Mouse (Mus musculus) intestine, embryonic 15.5 days (tissue): Measurements from ENCODE around the gene Dhcr24. TPM values are rescaled to one million over a fixed set of nuclear protein-coding genes. Genes with fewer than 3 reads are reported as not detected.

ENCODE experiments used
- ATAC-seq: fragments of 200-750 bp; cut with Nextera tagmentation; 2 replicates; pipeline ENCODE4 v1.8.0; 2017; ENCODE audit warnings: moderate TSS enrichment, moderate library complexity
- H3K27ac ChIP-seq: fragments of 300-500 bp; sonication (generic); 2 replicates; pipeline ENCODE4 v1.5.1; 2015; ENCODE audit warnings: mild to moderate bottlenecking, inconsistent platforms
- H3K27me3 ChIP-seq: fragments of 300-500 bp; sonication (generic); replicated peaks from 2 replicates; pipeline ENCODE4 v1.6.1; 2015; ENCODE audit warnings: inconsistent platforms
- H3K36me3 ChIP-seq: fragments of 300-500 bp; sonication (generic); 2 replicates; pipeline ENCODE4 v1.6.1; 2015; ENCODE audit warnings: inconsistent platforms
- H3K4me1 ChIP-seq: fragments of 300-500 bp; sonication (generic); replicated peaks from 2 replicates; pipeline ENCODE4 v1.6.1; 2015; ENCODE audit warnings: inconsistent platforms
- H3K4me2 ChIP-seq: fragments of 300-500 bp; sonication (generic); replicated peaks from 2 replicates; pipeline ENCODE4 v1.6.1; 2015; ENCODE audit warnings: mild to moderate bottlenecking, inconsistent platforms
- H3K4me3 ChIP-seq: fragments of 300-500 bp; sonication (generic); replicated peaks from 2 replicates; pipeline ENCODE4 v1.5.1; 2015; ENCODE audit warnings: inconsistent platforms
- H3K9ac ChIP-seq: fragments of 300-500 bp; sonication (generic); 2 replicates; pipeline ENCODE4 v1.6.1; 2015; ENCODE audit warnings: inconsistent platforms
- H3K9me3 ChIP-seq: fragments of 300-500 bp; sonication (generic); 2 replicates; pipeline ENCODE4 v1.6.1; 2016; ENCODE audit warnings: inconsistent platforms
- WGBS: fragments of 180-500 bp; shearing (Covaris S2); methylation state at CpG from one replicate; pipeline ENCODE4 v1.1.7; 2015; 5-methylcytosine and 5-hydroxymethylcytosine counted together
- polyA plus RNA-seq: library from polyadenylated mRNA; unstranded; fragments of >200 nt; fragmentation: Nextera tagmentation; extraction: Ambion mirVana; gene quantifications from 2 replicates; pipeline ENCODE4 v1.2.1, GENCODE M21; 2015

The Dhcr24 gene
- polyA plus RNA-seq, 1 experiment from 2014 or later: 8.0 TPM

DNA sequence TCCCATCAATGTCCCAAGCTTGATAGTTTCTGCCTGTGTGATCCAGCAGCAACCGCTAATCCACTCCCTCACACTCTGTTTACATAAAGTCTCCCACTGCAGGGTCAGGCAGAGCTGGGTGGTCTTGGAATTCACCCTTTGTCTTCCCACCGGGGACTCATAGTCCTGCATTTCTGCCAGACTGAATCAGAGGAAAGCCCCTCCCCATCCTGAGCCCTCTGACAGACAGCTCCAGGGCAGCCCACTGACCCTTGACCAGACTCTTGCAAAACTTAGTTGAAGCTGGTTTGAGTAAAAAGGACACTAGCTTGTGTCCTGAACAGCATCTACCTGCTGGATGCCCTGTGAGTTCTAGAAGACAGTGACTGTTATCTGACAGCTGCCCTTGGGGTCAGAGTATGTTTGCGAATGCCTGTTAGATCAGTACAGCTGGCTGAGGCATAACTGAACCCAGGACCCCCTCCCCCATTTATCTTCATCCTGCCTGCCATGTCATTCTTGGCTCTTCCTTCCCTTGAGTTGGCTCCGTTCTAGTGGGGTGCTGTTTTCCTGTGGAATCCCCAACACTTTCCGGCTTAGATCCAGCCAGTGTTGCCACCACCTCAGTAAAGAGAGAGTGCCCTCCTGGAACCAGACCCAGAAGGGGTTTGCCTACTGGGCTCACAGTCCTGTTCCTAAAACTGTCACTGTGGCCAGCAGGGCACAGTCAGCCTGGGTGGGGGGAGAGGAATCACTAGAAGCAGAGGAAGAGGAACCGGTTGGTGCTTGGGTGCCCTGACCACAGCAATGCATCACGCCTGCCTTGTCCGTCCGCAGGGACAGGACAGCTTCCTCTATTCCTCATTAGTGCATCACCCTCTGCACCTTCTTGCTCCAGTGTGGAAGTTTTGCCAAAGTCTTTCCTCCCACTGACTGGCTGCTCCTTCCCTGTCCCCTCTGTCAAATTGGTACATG, 2.3 kb downstream of the Dhcr24 start:
- Histone ChIP-seq H3K9me3 (no peaks in the 10 kb centered on the region), H3K4me1 (peaks cover 31% of the 10 kb centered on the region), H3K36me3 (peaks cover 12% of the 10 kb centered on the region; the same call in 1 of the 2 replicates), H3K4me3 (peak overlapping the region; percentile 92), H3K4me2 (peak overlapping the region; percentile 93), H3K27ac (no peak overlapping the region), H3K27me3 (no peaks in the 10 kb centered on the region), H3K9ac (peak overlapping the region; percentile 81; the same call in 1 of the 2 replicates)
- WGBS: 28% methylated on average over 9 of the region's 9 CpGs
- ATAC-seq: no peak

- no peak overlapping the region for H3K4me3 ChIP-seq
- peaks cover 12% of the 10 kb centered on the region; the same call in 1 of the 2 replicates for H3K36me3 ChIP-seq
- H3K27me3 ChIP-seq: no peaks in the 10 kb centered on the region
- no peak overlapping the region for H3K27ac ChIP-seq
- no peak for ATAC-seq
- no peaks in the 10 kb centered on the region for H3K9me3 ChIP-seq
- H3K4me2 ChIP-seq: peak overlapping the region; percentile 93
- H3K9ac ChIP-seq: no peak overlapping the region
- 81% methylated on average over 11 of the region's 11 CpGs for WGBS
- H3K4me1 ChIP-seq: peaks cover 31% of the 10 kb centered on the region
Measured at GRCm38 (mm10) chr4:106564161-106564560, 3.3 kb downstream of the Dhcr24 start.

DNA sequence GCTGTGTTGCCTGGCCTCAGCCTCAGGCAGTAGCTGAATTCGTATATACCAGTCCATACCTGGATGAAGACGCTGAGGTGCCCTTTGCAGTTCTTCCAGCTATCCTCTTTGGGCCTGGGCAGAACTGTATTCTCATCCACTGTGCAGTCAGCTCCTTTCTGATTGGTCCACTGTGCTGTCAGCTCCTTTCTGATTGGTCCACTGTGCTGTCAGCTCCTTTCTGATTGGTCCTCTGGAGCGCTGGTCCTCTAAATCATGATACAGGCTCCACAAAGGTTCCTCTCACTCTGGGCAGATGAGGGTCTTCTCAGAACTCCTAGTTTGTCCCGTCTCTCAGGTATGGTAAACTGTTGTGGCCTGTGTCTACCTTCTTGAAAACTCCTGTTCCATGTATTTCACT, 8.8 kb downstream of the Dhcr24 start:
- no peaks in the 10 kb centered on the region for H3K27me3 ChIP-seq
- no peaks in the 10 kb centered on the region for H3K9me3 ChIP-seq
- ATAC-seq: no peak
- 92% methylated on average over 4 of the region's 4 CpGs for WGBS
- H3K27ac ChIP-seq: no peak overlapping the region
- H3K4me1 ChIP-seq: no peaks in the 10 kb centered on the region; the same call in 1 of the 2 replicates
- no peak overlapping the region for H3K9ac ChIP-seq
- H3K36me3 ChIP-seq: peaks cover 34% of the 10 kb centered on the region
- no peak overlapping the region for H3K4me2 ChIP-seq
- H3K4me3 ChIP-seq: no peak overlapping the region

DNA sequence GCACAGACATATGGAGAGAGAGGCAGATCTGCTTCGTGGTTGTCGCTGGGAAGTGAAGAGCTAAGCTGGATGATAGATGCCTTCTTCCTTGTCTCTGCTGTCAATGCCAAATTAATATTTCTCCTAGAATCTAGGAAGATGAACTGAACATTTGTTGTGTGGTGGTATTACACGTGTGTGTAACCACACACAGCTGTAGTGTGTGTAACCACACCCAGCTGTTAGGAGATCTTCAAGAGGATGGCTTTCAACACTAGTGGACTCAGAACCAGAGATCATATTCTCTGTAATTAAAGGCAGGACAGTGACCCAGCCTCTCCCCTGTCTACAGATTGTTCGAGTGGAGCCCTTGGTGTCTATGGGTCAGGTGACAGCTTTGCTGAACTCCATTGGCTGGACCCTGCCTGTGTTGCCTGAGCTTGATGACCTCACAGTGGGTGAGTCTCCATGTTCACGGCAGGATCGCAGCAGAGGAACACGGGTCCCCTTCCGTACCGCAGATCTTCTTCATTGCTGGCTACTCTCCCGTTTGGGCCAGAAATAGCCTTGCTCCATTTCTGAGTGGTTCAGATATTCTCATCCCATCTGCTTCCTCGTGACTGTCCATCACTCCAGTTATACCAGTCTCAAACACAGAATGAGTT, 10.4 kb downstream of the Dhcr24 start:
- peaks cover 39% of the 10 kb centered on the region for H3K36me3 ChIP-seq
- ATAC-seq: peak; percentile 24; the same call in 1 of the 2 replicates
- 83% methylated on average over 11 of the region's 11 CpGs for WGBS

DNA sequence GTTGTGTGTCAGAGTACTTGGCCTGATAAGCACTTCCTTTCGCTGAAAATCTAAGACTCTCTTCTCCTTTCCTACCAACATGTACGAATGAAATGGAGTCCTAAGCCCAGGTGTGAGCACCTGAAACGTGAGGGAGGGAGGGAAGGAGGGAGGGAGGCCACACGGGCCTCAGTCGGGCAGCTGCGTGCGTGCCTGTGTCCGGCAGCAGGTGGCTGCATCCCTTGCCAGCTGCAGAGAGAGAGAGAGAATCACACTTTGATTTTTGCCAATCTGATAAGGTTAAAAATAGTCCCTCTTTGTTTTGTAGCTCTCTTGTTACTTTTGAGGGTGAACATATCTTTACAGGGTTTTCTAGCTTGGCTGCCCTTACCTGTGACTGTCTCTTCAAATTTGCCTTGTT, 14.2 kb downstream of the Dhcr24 start:
- Histone ChIP-seq H3K36me3 (peaks cover 61% of the 10 kb centered on the region), H3K27me3 (no peaks in the 10 kb centered on the region), H3K4me1 (0 out of 2 replicates have a peak, but pooled peaks cover 3% of the 10 kb centered on the region), H3K9me3 (no peaks in the 10 kb centered on the region), H3K9ac (no peak overlapping the region), H3K4me2 (no peak overlapping the region), H3K4me3 (no peak overlapping the region), H3K27ac (no peak overlapping the region)
- 83% methylated on average over 8 of the region's 8 CpGs for WGBS
- ATAC-seq: no peak

More for the DNA sequence above, 10.4 kb downstream of the Dhcr24 start:
- H3K27ac ChIP-seq: no peak overlapping the region
- no peaks in the 10 kb centered on the region for H3K27me3 ChIP-seq
- H3K4me1 ChIP-seq: 0 out of 2 replicates have a peak, but pooled peaks cover 3% of the 10 kb centered on the region
- H3K4me3 ChIP-seq: no peak overlapping the region
- no peak overlapping the region for H3K4me2 ChIP-seq
- H3K9ac ChIP-seq: no peak overlapping the region
- no peaks in the 10 kb centered on the region for H3K9me3 ChIP-seq

GRCm38 (mm10) chr4:106577511-106577910, 16.7 kb downstream of the Dhcr24 start:
- Histone ChIP-seq H3K36me3 (peaks cover 57% of the 10 kb centered on the region), H3K9me3 (no peaks in the 10 kb centered on the region), H3K4me2 (no peak overlapping the region), H3K27ac (no peak overlapping the region), H3K4me3 (no peak overlapping the region), H3K9ac (no peak overlapping the region), H3K4me1 (peaks cover 17% of the 10 kb centered on the region), H3K27me3 (no peaks in the 10 kb centered on the region)
- 82% methylated on average over 7 of the region's 7 CpGs for WGBS
- no peak for ATAC-seq

GRCm38 (mm10) chr4:106581176-106581864, 20.5 kb downstream of the Dhcr24 start:
- WGBS: 76% methylated on average over 14 of the region's 14 CpGs
- no peak overlapping the region for H3K9ac ChIP-seq
- no peak for ATAC-seq
- no peak overlapping the region for H3K4me3 ChIP-seq
- H3K4me2 ChIP-seq: peak overlapping the region; percentile 24; the same call in 1 of the 2 replicates
- 0 out of 2 replicates have a peak overlapping the region, but pooled peaks have one; percentile 73 for H3K27ac ChIP-seq
- H3K4me1 ChIP-seq: peaks cover 17% of the 10 kb centered on the region
- H3K9me3 ChIP-seq: no peaks in the 10 kb centered on the region
- H3K27me3 ChIP-seq: no peaks in the 10 kb centered on the region
- H3K36me3 ChIP-seq: peaks cover 45% of the 10 kb centered on the region

DNA sequence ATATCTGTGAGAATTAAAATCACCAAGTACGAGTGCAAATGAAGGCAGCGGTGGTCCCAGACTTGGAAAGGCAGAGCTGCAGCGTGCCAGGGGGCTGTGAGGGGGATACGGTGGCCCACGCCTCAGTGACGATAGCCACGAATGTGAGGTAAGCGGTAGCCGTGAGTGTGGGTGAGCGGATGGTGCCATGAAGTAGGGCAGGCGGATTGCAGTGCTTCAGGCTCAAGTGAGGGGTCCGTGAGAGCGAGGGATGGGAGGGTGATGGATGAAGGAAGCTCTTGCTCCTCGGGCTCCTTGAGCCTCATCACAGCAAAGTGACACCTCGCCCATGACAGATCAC, 21.0 kb downstream of the Dhcr24 start:
- H3K9ac ChIP-seq: no peak overlapping the region
- H3K4me2 ChIP-seq: peak overlapping the region; percentile 24; the same call in 1 of the 2 replicates
- WGBS: 79% methylated on average over 15 of the region's 15 CpGs
- H3K27me3 ChIP-seq: no peaks in the 10 kb centered on the region
- peak overlapping the region; percentile 73 for H3K27ac ChIP-seq
- no peaks in the 10 kb centered on the region for H3K9me3 ChIP-seq
- H3K4me1 ChIP-seq: peaks cover 17% of the 10 kb centered on the region
- peaks cover 45% of the 10 kb centered on the region for H3K36me3 ChIP-seq
- H3K4me3 ChIP-seq: no peak overlapping the region
- no peak for ATAC-seq

DNA sequence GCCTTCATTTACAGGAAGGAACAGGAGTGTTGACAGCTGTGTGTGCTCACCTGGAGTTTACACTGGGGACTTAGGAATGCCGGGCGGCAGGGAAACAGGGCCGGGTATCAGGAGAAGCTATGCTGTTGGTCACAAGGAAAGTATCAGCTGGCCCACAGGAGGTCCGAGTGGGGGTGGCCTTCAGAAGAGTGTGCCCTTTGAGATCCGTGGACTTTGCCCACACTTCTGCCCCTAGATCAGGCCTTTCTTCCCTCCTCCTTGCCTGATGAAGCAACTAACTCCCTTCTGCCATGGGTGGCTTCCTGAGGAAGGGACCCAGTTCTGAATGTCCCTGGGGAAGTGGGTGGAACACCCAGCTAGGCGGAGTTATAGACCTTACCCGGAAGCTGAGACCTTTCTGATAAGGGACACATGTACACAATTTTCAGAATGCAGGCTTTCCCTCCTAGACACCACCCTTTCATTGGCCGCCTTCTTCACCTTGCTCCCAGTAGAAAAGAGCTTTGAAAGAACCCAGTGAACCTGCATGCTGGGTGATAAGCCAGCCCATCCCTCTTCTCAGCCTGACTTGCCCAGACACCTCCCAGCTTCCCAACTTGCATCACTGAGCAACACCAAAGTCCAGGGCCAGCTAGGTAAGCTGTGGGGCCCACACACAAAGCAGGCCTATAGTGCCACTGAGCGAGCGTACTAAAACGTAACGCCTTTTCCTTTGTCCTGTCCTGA, 21.8 kb downstream of the Dhcr24 start:
- peak; percentile 94 for ATAC-seq

GRCm38 (mm10) chr4:106584665-106585064, 23.8 kb downstream of the Dhcr24 start:
- ATAC-seq: no peak
- Histone ChIP-seq H3K4me3 (no peak overlapping the region), H3K4me2 (no peak overlapping the region), H3K27me3 (no peaks in the 10 kb centered on the region), H3K4me1 (peaks cover 17% of the 10 kb centered on the region), H3K9ac (no peak overlapping the region), H3K36me3 (peaks cover 50% of the 10 kb centered on the region), H3K27ac (no peak overlapping the region), H3K9me3 (no peaks in the 10 kb centered on the region)
- WGBS: 83% methylated on average over 4 of the region's 4 CpGs

More for the DNA sequence above, 21.8 kb downstream of the Dhcr24 start:
- H3K36me3 ChIP-seq: peaks cover 48% of the 10 kb centered on the region
- H3K27me3 ChIP-seq: no peaks in the 10 kb centered on the region
- no peak overlapping the region for H3K9ac ChIP-seq
- no peaks in the 10 kb centered on the region for H3K9me3 ChIP-seq
- peak overlapping the region; percentile 24 for H3K4me2 ChIP-seq
- no peak overlapping the region for H3K4me3 ChIP-seq
- H3K27ac ChIP-seq: peak overlapping the region; percentile 73
- H3K4me1 ChIP-seq: peaks cover 17% of the 10 kb centered on the region
- WGBS: 60% methylated on average over 12 of the region's 12 CpGs

- ATAC-seq: no peak
- Histone ChIP-seq H3K4me1 (peaks cover 4% of the 10 kb centered on the region), H3K27me3 (no peaks in the 10 kb centered on the region), H3K27ac (no peak overlapping the region), H3K4me2 (no peak overlapping the region), H3K9ac (no peak overlapping the region), H3K9me3 (no peaks in the 10 kb centered on the region), H3K36me3 (peaks cover 42% of the 10 kb centered on the region), H3K4me3 (no peak overlapping the region)
- 86% methylated on average over 6 of the region's 6 CpGs for WGBS
Measured at GRCm38 (mm10) chr4:106587075-106587474, 26.2 kb downstream of the Dhcr24 start.
